Mouse (Mus musculus): ENCODE measurements around the gene Ptprn. TPM values are rescaled to one million over a fixed set of nuclear protein-coding genes. Genes with fewer than 3 reads are reported as not detected.

The Ptprn gene
- total and polyA plus RNA-seq, 3 experiments, result not detected

- dilution Hi-C loops (cut with MboI; ENCODE audit: extremely low pct_ligation_motif_present, extremely low pct_unique_long_range_greater_than_20kb, low sequenced_read_pairs), result no loop called here
- no peaks in the 10 kb centered on the region for H3K9me3 ChIP-seq (replicated peaks; ENCODE audit: low read length)
- peaks cover 11 to 31% of the 10 kb centered on the region in 2 experiments for H3K4me1 ChIP-seq (ENCODE audit: control insufficient read depth in 1 of 2, insufficient read depth in 2 of 2)
- peaks cover 6% of the 10 kb centered on the region for H3K27me3 ChIP-seq (replicated peaks)
- H3K4me2 ChIP-seq (ENCODE audit: insufficient read depth, low read depth, poor library complexity, severe bottlenecking), result no peak overlapping the region
- H3K79me2 ChIP-seq (replicated peaks; ENCODE audit: control insufficient read depth, extremely low read depth, insufficient read depth, poor library complexity, severe bottlenecking), result no peaks in the 10 kb centered on the region
- H3K27ac ChIP-seq (ENCODE audit: insufficient read depth, low read depth), result no peak overlapping the region
- TF ChIP-seq SMC3 (IDR thresholded peaks at IDR 0.05; ENCODE audit: low read depth, low read length) (no peak), ZNF384 (IDR thresholded peaks at IDR 0.05; ENCODE audit: low read depth, low read length) (no peak), ZC3H11A (IDR thresholded peaks at IDR 0.05; ENCODE audit: low read depth, low read length) (no peak), EP300 (IDR thresholded peaks at IDR 0.05; ENCODE audit: low read length) (no peak), POLR2A (IDR thresholded peaks at IDR 0.05; ENCODE audit: low read depth, low read length) (no peak), SIN3A (IDR thresholded peaks at IDR 0.05; ENCODE audit: low read length) (no peak), PAX5 (IDR thresholded peaks at IDR 0.05; ENCODE audit: low read length) (no peak), BHLHE40 (IDR thresholded peaks at IDR 0.05; ENCODE audit: low read depth, low read length) (no peak), USF1 (IDR thresholded peaks at IDR 0.05; ENCODE audit: low read depth, low read length) (no peak), MEF2A (IDR thresholded peaks at IDR 0.05; ENCODE audit: borderline replicate concordance, low read depth, low read length) (no peak), JUN (IDR thresholded peaks at IDR 0.05; ENCODE audit: insufficient read depth, low read depth, low read length) (no peak), MAFK (IDR thresholded peaks at IDR 0.05; ENCODE audit: insufficient replicate concordance, low read length) (no peak), JUND (conservative IDR thresholded peaks at IDR 0.05; ENCODE audit: low read depth, low read length) (no peak), ZMIZ1 (IDR thresholded peaks at IDR 0.05; ENCODE audit: low read depth, low read length) (no peak), MAX (IDR thresholded peaks at IDR 0.05; ENCODE audit: low read length) (no peak)
- no peak overlapping the region for H3K9ac ChIP-seq (ENCODE audit: insufficient read depth, low read depth)
- DNase-seq (ENCODE audit: extremely low read depth), result no peak
- no peaks in the 10 kb centered on the region for H3K36me3 ChIP-seq (replicated peaks in 1 of 2; ENCODE audit: control insufficient read depth in 1 of 2, insufficient read depth in 1 of 2, low read length in 1 of 2)
- H3K4me3 ChIP-seq (replicated peaks in 1 of 3; ENCODE audit: low read depth in 2 of 3, low read length in 2 of 3, poor library complexity in 1 of 3), result no peak overlapping the region
- in situ Hi-C loops (cut with MboI; ENCODE audit: low pct_ligation_motif_present, low pct_unique_long_range_greater_than_20kb, low sequenced_read_pairs), result no loop called here
Observed at GRCm38 (mm10) chr1:75231224-75231623, 33.1 kb downstream of the Ptprn start.

DNA sequence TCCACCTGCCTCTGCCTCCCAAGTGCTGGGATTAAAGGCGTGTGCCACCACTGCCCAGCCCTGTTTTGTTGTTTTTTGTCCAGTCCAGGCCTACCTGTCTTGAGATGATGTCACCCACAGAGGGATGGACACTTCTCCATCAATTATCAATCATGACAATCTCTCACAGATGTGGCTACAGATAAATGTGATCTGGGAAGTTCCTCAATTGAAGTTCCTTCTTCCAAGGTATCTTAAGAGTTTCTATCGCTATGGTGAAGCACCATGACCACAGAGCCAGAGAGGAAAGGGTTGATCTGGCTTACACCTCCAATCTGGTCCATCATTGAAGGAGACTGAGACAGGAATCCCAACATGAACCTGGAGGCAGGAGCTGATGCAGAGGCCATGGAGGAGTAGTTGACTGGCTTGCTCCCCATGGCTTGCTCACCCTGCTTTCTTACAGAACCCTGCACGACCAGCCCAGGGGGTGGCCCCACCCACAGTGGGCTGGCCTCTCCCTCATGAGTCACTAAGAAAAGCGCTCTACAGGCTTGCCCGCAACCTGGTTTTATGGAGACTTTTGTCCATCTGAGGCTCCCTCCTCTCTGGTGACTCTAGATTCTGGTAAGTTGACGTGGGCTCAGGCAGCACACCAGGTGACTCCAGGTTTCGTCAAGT lies 33.8 kb downstream of the Ptprn start:
- H3K4me1 ChIP-seq (ENCODE audit: control insufficient read depth in 1 of 2, insufficient read depth in 2 of 2), result peaks cover 12 to 29% of the 10 kb centered on the region in 2 experiments
- no peaks in the 10 kb centered on the region for H3K9me3 ChIP-seq (replicated peaks; ENCODE audit: low read length)
- in situ Hi-C loops (cut with MboI; ENCODE audit: low pct_ligation_motif_present, low pct_unique_long_range_greater_than_20kb, low sequenced_read_pairs) (no loop called here), dilution Hi-C loops (cut with MboI; ENCODE audit: extremely low pct_ligation_motif_present, extremely low pct_unique_long_range_greater_than_20kb, low sequenced_read_pairs) (no loop called here)
- no peak overlapping the region for H3K4me3 ChIP-seq (replicated peaks in 1 of 3; ENCODE audit: low read depth in 2 of 3, low read length in 2 of 3, poor library complexity in 1 of 3)
- H3K79me2 ChIP-seq (replicated peaks; ENCODE audit: control insufficient read depth, extremely low read depth, insufficient read depth, poor library complexity, severe bottlenecking), result no peaks in the 10 kb centered on the region
- no peak overlapping the region for H3K27ac ChIP-seq (ENCODE audit: insufficient read depth, low read depth)
- peaks cover 6% of the 10 kb centered on the region for H3K27me3 ChIP-seq (replicated peaks)
- no peak for DNase-seq (ENCODE audit: extremely low read depth)
- no peaks in the 10 kb centered on the region for H3K36me3 ChIP-seq (replicated peaks in 1 of 2; ENCODE audit: control insufficient read depth in 1 of 2, insufficient read depth in 1 of 2, low read length in 1 of 2)
- no peak overlapping the region for H3K4me2 ChIP-seq (ENCODE audit: insufficient read depth, low read depth, poor library complexity, severe bottlenecking)
- TF ChIP-seq MAX (IDR thresholded peaks at IDR 0.05; ENCODE audit: low read length) (no peak), NELFE (IDR thresholded peaks at IDR 0.05; ENCODE audit: low read depth, low read length) (no peak), EP300 (IDR thresholded peaks at IDR 0.05; ENCODE audit: low read length) (no peak), ETS1 (conservative IDR thresholded peaks at IDR 0.05; ENCODE audit: low read depth, low read length) (no peak), MXI1 (IDR thresholded peaks at IDR 0.05; ENCODE audit: low read depth, low read length) (no peak), ELF1 (IDR thresholded peaks at IDR 0.05; ENCODE audit: low read depth, low read length) (no peak), USF2 (conservative IDR thresholded peaks at IDR 0.05; ENCODE audit: low read depth, low read length) (no peak), ZKSCAN1 (IDR thresholded peaks at IDR 0.05; ENCODE audit: borderline replicate concordance, low read depth, low read length) (no peak), IRF4 (IDR thresholded peaks at IDR 0.05; ENCODE audit: low read depth, low read length) (no peak), ZC3H11A (IDR thresholded peaks at IDR 0.05; ENCODE audit: low read depth, low read length) (no peak), HCFC1 (IDR thresholded peaks at IDR 0.05; ENCODE audit: low read depth, low read length) (no peak), GABPA (IDR thresholded peaks at IDR 0.05; ENCODE audit: insufficient replicate concordance, low read depth, low read length) (no peak), SMC3 (IDR thresholded peaks at IDR 0.05; ENCODE audit: low read depth, low read length) (no peak), JUN (IDR thresholded peaks at IDR 0.05; ENCODE audit: insufficient read depth, low read depth, low read length) (no peak), MAZ (IDR thresholded peaks at IDR 0.05; ENCODE audit: low read depth, low read length) (no peak), SIN3A (IDR thresholded peaks at IDR 0.05; ENCODE audit: low read length) (no peak), E2F4 (IDR thresholded peaks at IDR 0.05; ENCODE audit: insufficient replicate concordance, low read depth, low read length) (no peak), POLR2AphosphoS2 (IDR thresholded peaks at IDR 0.05; ENCODE audit: low read depth, low read length) (no peak)
- H3K9ac ChIP-seq (ENCODE audit: insufficient read depth, low read depth), result no peak overlapping the region
